Mouse (Mus musculus) forebrain, embryonic 12.5 days (tissue): ENCODE measurements at regions not wholly inside any gene's neighbourhood (a gene's known extent, or its start where the extent isn't known, plus 50 kb on each side); places are given as distances from the start of the nearest gene placed in this dataset.
"Not testable (repeated sequence)": the region's sequence is repeated elsewhere in the genome, so short reads cannot be mapped to it uniquely, and the experiment has no call there.

ENCODE experiments used
- ATAC-seq: fragments of 200-750 bp; cut with Nextera tagmentation; 2 replicates; pipeline ENCODE4 v1.8.0; 2017; ENCODE audit warnings: moderate TSS enrichment; ENCODE audit not compliant: low FRiP score
- H3K27ac ChIP-seq: fragments of 300-500 bp; sonication (generic); 2 replicates; pipeline ENCODE4 v1.5.1; 2016; ENCODE audit warnings: mild to moderate bottlenecking
- H3K27me3 ChIP-seq: fragments of 300-500 bp; sonication (generic); 2 replicates; pipeline ENCODE4 v1.6.1; 2016; ENCODE audit warnings: mild to moderate bottlenecking
- H3K36me3 ChIP-seq: fragments of 300-500 bp; sonication (generic); replicated peaks from 2 replicates; pipeline ENCODE4 v1.6.1; 2016; ENCODE audit warnings: mild to moderate bottlenecking
- H3K4me1 ChIP-seq: fragments of 300-500 bp; sonication (generic); 2 replicates; pipeline ENCODE4 v1.6.1; 2016
- H3K4me2 ChIP-seq: fragments of 300-500 bp; sonication (generic); 2 replicates; pipeline ENCODE4 v1.6.1; 2016; ENCODE audit warnings: mild to moderate bottlenecking, moderate library complexity
- H3K4me3 ChIP-seq: fragments of 300-500 bp; sonication (generic); replicated peaks from 2 replicates; pipeline ENCODE4 v1.5.1; 2016; ENCODE audit warnings: mild to moderate bottlenecking
- H3K9ac ChIP-seq: fragments of 300-500 bp; sonication (generic); 2 replicates; pipeline ENCODE4 v1.6.1; 2016; ENCODE audit warnings: mild to moderate bottlenecking
- H3K9me3 ChIP-seq: fragments of 300-500 bp; sonication (generic); 2 replicates; pipeline ENCODE4 v1.6.1; 2016
- WGBS: fragments of 180-500 bp; shearing (Covaris S2); methylation state at CpG from one replicate; pipeline ENCODE4 v1.1.7; 2016; 5-methylcytosine and 5-hydroxymethylcytosine counted together

GRCm38 (mm10) chr4:28064935-28065334 lies 748.0 kb upstream of the Epha7 start:
- Histone ChIP-seq H3K9ac (no peak overlapping the region), H3K4me2 (no peak overlapping the region), H3K27me3 (no peaks in the 10 kb centered on the region), H3K9me3 (no peaks in the 10 kb centered on the region), H3K4me1 (no peaks in the 10 kb centered on the region), H3K27ac (no peak overlapping the region), H3K36me3 (no peaks in the 10 kb centered on the region), H3K4me3 (no peak overlapping the region)
- no peak for ATAC-seq

GRCm38 (mm10) chr4:28065828-28066227 lies 747.1 kb upstream of the Epha7 start:
- H3K9me3 ChIP-seq = no peaks in the 10 kb centered on the region
- no peak overlapping the region for H3K27ac ChIP-seq
- H3K4me3 ChIP-seq = no peak overlapping the region
- H3K9ac ChIP-seq = no peak overlapping the region
- H3K27me3 ChIP-seq = no peaks in the 10 kb centered on the region
- H3K4me2 ChIP-seq = no peak overlapping the region
- WGBS = 61% methylated on average over 1 of the region's 1 CpGs
- no peaks in the 10 kb centered on the region for H3K36me3 ChIP-seq
- H3K4me1 ChIP-seq = no peaks in the 10 kb centered on the region
- no peak for ATAC-seq

- no peaks in the 10 kb centered on the region for H3K27me3 ChIP-seq
- H3K4me1 ChIP-seq = no peaks in the 10 kb centered on the region
- H3K4me2 ChIP-seq = no peak overlapping the region
- H3K9ac ChIP-seq = no peak overlapping the region
- no peaks in the 10 kb centered on the region for H3K9me3 ChIP-seq
- WGBS = 81% methylated on average over 2 of the region's 2 CpGs
- no peak overlapping the region for H3K27ac ChIP-seq
- H3K4me3 ChIP-seq = no peak overlapping the region
- no peaks in the 10 kb centered on the region for H3K36me3 ChIP-seq
- no peak for ATAC-seq
These were observed 733.9 kb upstream of the Epha7 start for GRCm38 (mm10) chr4:28079030-28079429.

DNA sequence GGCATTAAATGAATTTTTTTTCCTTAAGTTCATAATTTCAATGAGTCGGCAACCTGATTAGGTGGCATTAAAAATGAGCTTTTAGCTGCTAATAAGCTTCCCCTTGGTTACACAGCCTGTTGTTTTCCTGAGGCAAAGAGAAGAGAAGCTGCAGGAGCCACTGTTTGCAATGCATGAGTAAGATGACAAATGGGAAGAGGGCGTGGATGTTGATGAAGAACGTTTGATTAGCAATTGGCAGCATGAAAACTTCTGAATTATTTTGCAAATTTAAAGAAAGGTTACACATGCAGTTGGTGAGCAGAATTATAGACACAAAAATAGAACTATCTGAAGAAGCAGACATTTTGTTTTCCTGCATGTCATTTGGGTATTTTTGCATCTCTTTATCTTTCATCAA lies 720.1 kb upstream of the Epha7 start:
- 57% methylated on average over 3 of the region's 3 CpGs for WGBS
- Histone ChIP-seq H3K36me3 (no peaks in the 10 kb centered on the region), H3K4me1 (no peaks in the 10 kb centered on the region), H3K9ac (no peak overlapping the region), H3K27ac (no peak overlapping the region), H3K27me3 (no peaks in the 10 kb centered on the region), H3K9me3 (no peaks in the 10 kb centered on the region), H3K4me3 (no peak overlapping the region), H3K4me2 (no peak overlapping the region)
- ATAC-seq = no peak

GRCm38 (mm10) chr4:28143165-28143564 lies 669.8 kb upstream of the Epha7 start:
- Histone ChIP-seq H3K27ac (0 out of 2 replicates have a peak overlapping the region, but pooled peaks have one; percentile 31), H3K27me3 (no peaks in the 10 kb centered on the region), H3K4me3 (no peak overlapping the region), H3K4me2 (peak overlapping the region; percentile 21; the same call in 1 of the 2 replicates), H3K36me3 (no peaks in the 10 kb centered on the region), H3K4me1 (no peaks in the 10 kb centered on the region), H3K9ac (no peak overlapping the region), H3K9me3 (no peaks in the 10 kb centered on the region)
- 61% methylated on average over 8 of the region's 8 CpGs for WGBS
- peak; percentile 88; the same call in 1 of the 2 replicates for ATAC-seq

GRCm38 (mm10) chr4:28155116-28155515 lies 657.8 kb upstream of the Epha7 start:
- Histone ChIP-seq H3K4me3 (no peak overlapping the region), H3K27me3 (no peaks in the 10 kb centered on the region), H3K9ac (no peak overlapping the region), H3K4me2 (no peak overlapping the region), H3K36me3 (no peaks in the 10 kb centered on the region), H3K4me1 (no peaks in the 10 kb centered on the region), H3K27ac (no peak overlapping the region), H3K9me3 (no peaks in the 10 kb centered on the region)
- WGBS = 78% methylated on average over 2 of the region's 2 CpGs
- no peak for ATAC-seq

GRCm38 (mm10) chr4:28176771-28177170 lies 636.2 kb upstream of the Epha7 start:
- no peak overlapping the region for H3K4me3 ChIP-seq
- peaks cover 3% of the 10 kb centered on the region; the same call in 1 of the 2 replicates for H3K9me3 ChIP-seq
- WGBS = 65% methylated on average over 3 of the region's 3 CpGs
- H3K4me1 ChIP-seq = no peaks in the 10 kb centered on the region
- H3K4me2 ChIP-seq = no peak overlapping the region
- no peak overlapping the region for H3K9ac ChIP-seq
- no peaks in the 10 kb centered on the region for H3K36me3 ChIP-seq
- no peak overlapping the region for H3K27ac ChIP-seq
- ATAC-seq = peak; percentile 100
- H3K27me3 ChIP-seq = no peaks in the 10 kb centered on the region

- no peak for ATAC-seq
- Histone ChIP-seq H3K4me1 (no peaks in the 10 kb centered on the region), H3K9me3 (no peaks in the 10 kb centered on the region), H3K4me3 (no peak overlapping the region), H3K27ac (no peak overlapping the region), H3K27me3 (no peaks in the 10 kb centered on the region), H3K4me2 (no peak overlapping the region), H3K9ac (no peak overlapping the region), H3K36me3 (no peaks in the 10 kb centered on the region)
- WGBS = 75% methylated on average over 5 of the region's 5 CpGs
These were observed 622.1 kb upstream of the Epha7 start for GRCm38 (mm10) chr4:28190861-28191260.

DNA sequence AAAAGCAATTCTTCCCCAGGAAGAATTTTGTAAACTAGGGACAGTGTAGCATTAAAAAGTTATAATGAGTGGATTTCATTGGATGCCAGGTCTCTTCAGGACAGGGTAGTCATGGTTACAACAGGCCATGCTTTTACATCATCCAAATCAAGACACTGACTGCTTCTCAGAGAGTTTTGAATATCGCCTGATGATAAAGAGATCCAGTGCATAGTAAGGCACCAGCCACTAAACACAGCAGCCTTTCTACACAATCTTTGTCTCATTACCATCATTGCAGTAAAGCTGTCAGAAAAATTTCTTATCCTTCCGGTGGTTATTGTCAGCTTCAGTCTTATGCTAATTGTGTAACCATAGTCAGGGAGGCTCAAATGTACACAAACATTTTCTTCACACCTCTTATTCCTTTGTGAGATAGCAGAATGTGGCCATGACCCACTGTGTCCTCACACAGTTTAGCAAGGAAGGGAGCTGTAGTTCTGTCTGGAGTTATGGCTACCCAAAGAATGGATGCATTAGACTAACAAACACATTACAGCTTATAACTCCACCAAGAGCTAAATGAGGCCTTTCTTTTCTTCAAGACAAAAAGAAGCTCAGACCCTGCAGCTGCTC lies 585.2 kb upstream of the Epha7 start:
- Histone ChIP-seq H3K9me3 (no peaks in the 10 kb centered on the region), H3K36me3 (no peaks in the 10 kb centered on the region), H3K9ac (no peak overlapping the region), H3K4me1 (no peaks in the 10 kb centered on the region), H3K27ac (no peak overlapping the region), H3K27me3 (no peaks in the 10 kb centered on the region), H3K4me2 (no peak overlapping the region), H3K4me3 (no peak overlapping the region)
- peak; percentile 53; the same call in 1 of the 2 replicates for ATAC-seq
- WGBS = 56% methylated on average over 2 of the region's 2 CpGs

DNA sequence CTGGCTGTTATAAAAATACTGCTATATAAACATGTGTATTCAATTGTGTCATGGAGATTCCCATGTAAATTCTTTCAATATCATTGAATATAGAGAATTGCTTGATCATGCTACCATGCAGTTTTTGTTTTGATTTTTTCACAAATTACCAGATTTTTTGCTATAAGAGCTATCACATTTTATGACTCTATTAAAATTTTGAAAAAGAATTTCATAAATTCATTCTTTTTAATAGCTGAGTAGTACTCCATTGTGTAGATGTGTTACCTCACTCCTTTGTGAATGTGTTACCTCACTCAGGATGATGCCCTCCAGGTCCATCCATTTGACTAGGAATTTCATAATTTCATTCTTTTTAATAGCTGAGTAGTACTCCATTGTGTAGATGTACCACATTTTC lies 577.4 kb upstream of the Epha7 start:
- H3K4me3 ChIP-seq, H3K27me3 ChIP-seq, H3K9ac ChIP-seq, H3K4me2 ChIP-seq, H3K9me3 ChIP-seq, H3K36me3 ChIP-seq, H3K4me1 ChIP-seq, H3K27ac ChIP-seq, ATAC-seq: not testable (repeated sequence)

DNA sequence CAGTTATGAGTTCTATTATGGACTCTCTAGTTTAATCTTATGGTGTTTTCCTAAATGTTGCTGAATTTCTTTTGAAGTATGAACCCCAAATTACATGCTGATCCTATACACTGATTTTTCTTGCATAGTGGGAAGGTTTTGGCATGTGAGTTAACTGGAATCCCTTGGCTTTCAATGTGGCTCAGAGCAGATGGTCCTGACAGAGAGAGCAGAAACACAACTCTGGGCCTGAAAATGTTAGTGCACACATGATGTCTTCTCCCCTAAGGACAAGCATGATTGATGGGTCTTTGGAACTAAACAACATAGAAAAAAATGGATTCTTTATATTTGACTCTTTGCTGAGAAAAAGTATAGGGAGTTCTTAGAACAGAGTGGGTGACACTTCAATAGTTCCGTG lies 570.7 kb upstream of the Epha7 start:
- H3K9ac ChIP-seq = no peak overlapping the region
- no peak overlapping the region for H3K27ac ChIP-seq
- H3K27me3 ChIP-seq = no peaks in the 10 kb centered on the region
- ATAC-seq = no peak
- no peaks in the 10 kb centered on the region for H3K9me3 ChIP-seq
- H3K4me2 ChIP-seq = no peak overlapping the region
- H3K4me1 ChIP-seq = no peaks in the 10 kb centered on the region
- H3K4me3 ChIP-seq = no peak overlapping the region
- H3K36me3 ChIP-seq = no peaks in the 10 kb centered on the region
- 98% methylated on average over 1 of the region's 1 CpGs for WGBS
